Mouse (Mus musculus) kidney, embryonic 16.5 days (tissue): ENCODE data around the gene Brk1. TPM values are rescaled to one million over a fixed set of nuclear protein-coding genes. Genes with fewer than 3 reads are reported as not detected.
A peak's percentile ranks its signal among the peaks of the same experiment; 100 is the strongest.

Experiments used
- ATAC-seq: fragments of 200-750 bp; cut with Nextera tagmentation; 2 replicates; pipeline ENCODE4 v1.8.0; 2017; ENCODE audit warnings: moderate TSS enrichment; ENCODE audit not compliant: low FRiP score, low TSS enrichment
- H3K27ac ChIP-seq: fragments of 300-500 bp; sonication (generic); 2 replicates; pipeline ENCODE4 v1.5.1; 2014; ENCODE audit warnings: low read length
- H3K27me3 ChIP-seq: fragments of 300-500 bp; sonication (generic); 2 replicates; pipeline ENCODE4 v1.6.1; 2014; ENCODE audit warnings: low read length, control low read depth, mixed read lengths; ENCODE audit not compliant: insufficient read depth
- H3K36me3 ChIP-seq: fragments of 300-500 bp; sonication (generic); 2 replicates; pipeline ENCODE4 v1.6.1; 2014; ENCODE audit warnings: low read length, control low read depth, mixed read lengths; ENCODE audit not compliant: insufficient read depth
- H3K4me1 ChIP-seq: fragments of 300-500 bp; sonication (generic); 2 replicates; pipeline ENCODE4 v1.6.1; 2014; ENCODE audit warnings: low read length, control low read depth, mixed read lengths; ENCODE audit not compliant: insufficient read depth
- H3K4me2 ChIP-seq: fragments of 300-500 bp; sonication (generic); replicated peaks from 2 replicates; pipeline ENCODE4 v1.6.1; 2014; ENCODE audit warnings: low read depth, low read length
- H3K4me3 ChIP-seq: fragments of 300-500 bp; sonication (generic); 2 replicates; pipeline ENCODE4 v1.5.1; 2014; ENCODE audit warnings: mild to moderate bottlenecking, low read length
- H3K9ac ChIP-seq: fragments of 300-500 bp; sonication (generic); replicated peaks from 2 replicates; pipeline ENCODE4 v1.6.1; 2014; ENCODE audit warnings: low read length
- H3K9me3 ChIP-seq: fragments of 300-500 bp; sonication (generic); 2 replicates; pipeline ENCODE4 v1.6.1; 2016; ENCODE audit warnings: low read length, control low read depth
- WGBS: fragments of 180-500 bp; shearing (Covaris S2); extraction: QIAGEN DNeasy Blood & Tissue Kit; methylation state at CpG from one replicate; pipeline ENCODE4 v1.1.7; 2014; 5-methylcytosine and 5-hydroxymethylcytosine counted together
- polyA plus RNA-seq: library from polyadenylated mRNA; unstranded; fragments of >200 nt; fragmentation: Nextera tagmentation; extraction: Ambion mirVana; gene quantifications from 2 replicates; pipeline ENCODE4 v1.2.1, GENCODE M21; 2015

The Brk1 gene
- polyA plus RNA-seq, 1 experiment from 2014 or later: 224 TPM

- H3K27me3 ChIP-seq: no peaks in the 10 kb centered on the region
- H3K4me3 ChIP-seq: no peak overlapping the region
- no peaks in the 10 kb centered on the region for H3K36me3 ChIP-seq
- WGBS: 92% methylated on average over 3 of the region's 3 CpGs
- no peak overlapping the region for H3K4me2 ChIP-seq
- peaks cover 17% of the 10 kb centered on the region for H3K4me1 ChIP-seq
- no peak overlapping the region for H3K9ac ChIP-seq
- no peak overlapping the region for H3K27ac ChIP-seq
- no peak for ATAC-seq
- no peaks in the 10 kb centered on the region for H3K9me3 ChIP-seq
Measured at GRCm38 (mm10) chr6:113655475-113655874, 50.9 kb downstream of the Brk1 start.

GRCm38 (mm10) chr6:113656847-113657246 lies 52.3 kb downstream of the Brk1 start:
- Histone ChIP-seq H3K27ac (0 out of 2 replicates have a peak overlapping the region, but pooled peaks have one; percentile 22), H3K9me3 (no peaks in the 10 kb centered on the region), H3K36me3 (no peaks in the 10 kb centered on the region), H3K9ac (0 out of 2 replicates have a peak overlapping the region, but pooled peaks have one; percentile 17), H3K4me2 (no peak overlapping the region), H3K4me1 (peaks cover 31% of the 10 kb centered on the region), H3K27me3 (no peaks in the 10 kb centered on the region), H3K4me3 (no peak overlapping the region)
- 72% methylated on average over 6 of the region's 6 CpGs for WGBS
- ATAC-seq: no peak

- H3K27me3 ChIP-seq: no peaks in the 10 kb centered on the region
- H3K9me3 ChIP-seq: peaks cover 2% of the 10 kb centered on the region; the same call in 1 of the 2 replicates
- no peak overlapping the region for H3K9ac ChIP-seq
- no peak overlapping the region for H3K4me2 ChIP-seq
- H3K36me3 ChIP-seq: no peaks in the 10 kb centered on the region
- no peak overlapping the region for H3K4me3 ChIP-seq
- 58% methylated on average over 3 of the region's 3 CpGs for WGBS
- peak overlapping the region; percentile 9; the same call in 1 of the 2 replicates for H3K27ac ChIP-seq
- H3K4me1 ChIP-seq: peaks cover 35% of the 10 kb centered on the region
- ATAC-seq: no peak
Measured at GRCm38 (mm10) chr6:113658226-113658625, 53.7 kb downstream of the Brk1 start.

- Histone ChIP-seq H3K36me3 (no peaks in the 10 kb centered on the region), H3K4me1 (peaks cover 35% of the 10 kb centered on the region), H3K27me3 (no peaks in the 10 kb centered on the region), H3K27ac (peak overlapping the region; percentile 62), H3K4me3 (no peak overlapping the region), H3K9ac (no peak overlapping the region), H3K4me2 (no peak overlapping the region), H3K9me3 (peaks cover 2% of the 10 kb centered on the region; the same call in 1 of the 2 replicates)
- ATAC-seq: peak; percentile 29; the same call in 1 of the 2 replicates
- WGBS: 46% methylated on average over 8 of the region's 8 CpGs
Measured at GRCm38 (mm10) chr6:113659648-113660491, 55.3 kb downstream of the Brk1 start.

- Histone ChIP-seq H3K9me3 (peaks cover 2% of the 10 kb centered on the region; the same call in 1 of the 2 replicates), H3K4me1 (peaks cover 35% of the 10 kb centered on the region), H3K36me3 (no peaks in the 10 kb centered on the region), H3K27me3 (no peaks in the 10 kb centered on the region), H3K4me3 (no peak overlapping the region), H3K27ac (peak overlapping the region; percentile 62), H3K9ac (0 out of 2 replicates have a peak overlapping the region, but pooled peaks have one; percentile 18), H3K4me2 (0 out of 2 replicates have a peak overlapping the region, but pooled peaks have one; percentile 6)
- peak; percentile 55; the same call in 1 of the 2 replicates for ATAC-seq
- WGBS: 50% methylated on average over 14 of the region's 14 CpGs
Measured at GRCm38 (mm10) chr6:113660492-113661352, 56.1 kb downstream of the Brk1 start.

GRCm38 (mm10) chr6:113661353-113662241 lies 57.0 kb downstream of the Brk1 start:
- Histone ChIP-seq H3K9me3 (peaks cover 2% of the 10 kb centered on the region; the same call in 1 of the 2 replicates), H3K27me3 (no peaks in the 10 kb centered on the region), H3K9ac (0 out of 2 replicates have a peak overlapping the region, but pooled peaks have one; percentile 18), H3K27ac (peak overlapping the region; percentile 57), H3K4me3 (no peak overlapping the region), H3K4me1 (peaks cover 35% of the 10 kb centered on the region), H3K4me2 (0 out of 2 replicates have a peak overlapping the region, but pooled peaks have one; percentile 6), H3K36me3 (no peaks in the 10 kb centered on the region)
- ATAC-seq: peak; percentile 29; the same call in 1 of the 2 replicates
- 33% methylated on average over 12 of the region's 12 CpGs for WGBS

- no peak for ATAC-seq
- Histone ChIP-seq H3K9me3 (peaks cover 2% of the 10 kb centered on the region; the same call in 1 of the 2 replicates), H3K4me3 (no peak overlapping the region), H3K4me1 (peaks cover 38% of the 10 kb centered on the region), H3K27me3 (no peaks in the 10 kb centered on the region), H3K9ac (no peak overlapping the region), H3K4me2 (no peak overlapping the region), H3K27ac (no peak overlapping the region), H3K36me3 (no peaks in the 10 kb centered on the region)
- 93% methylated on average over 8 of the region's 8 CpGs for WGBS
Measured at GRCm38 (mm10) chr6:113662964-113663700, 58.6 kb downstream of the Brk1 start.

GRCm38 (mm10) chr6:113664305-113664704 lies 59.7 kb downstream of the Brk1 start:
- Histone ChIP-seq H3K9me3 (peaks cover 2% of the 10 kb centered on the region; the same call in 1 of the 2 replicates), H3K4me3 (no peak overlapping the region), H3K9ac (no peak overlapping the region), H3K36me3 (no peaks in the 10 kb centered on the region), H3K4me2 (no peak overlapping the region), H3K4me1 (peaks cover 47% of the 10 kb centered on the region), H3K27me3 (no peaks in the 10 kb centered on the region), H3K27ac (no peak overlapping the region)
- ATAC-seq: no peak
- WGBS: 88% methylated on average over 7 of the region's 7 CpGs
